Mouse (Mus musculus) myocyte (in vitro differentiated cells): ENCODE results near the gene Cdcp2.

Experiments
- CEBPB ChIP-seq: IDR thresholded peaks from 2 replicates; pipeline ENCODE4 v1.6.1; 2011; ENCODE audit warnings: mild to moderate bottlenecking, moderate library complexity; ENCODE audit not compliant: poor library complexity, insufficient read depth, severe bottlenecking
- E2F4 ChIP-seq: IDR thresholded peaks from one replicate; pipeline ENCODE4 v1.6.1; 2011; ENCODE audit warnings: mild to moderate bottlenecking, control low read depth, moderate library complexity; ENCODE audit not compliant: insufficient read depth
- MAX ChIP-seq: IDR thresholded peaks from one replicate; pipeline ENCODE4 v1.6.1; 2011; ENCODE audit warnings: low read depth, mild to moderate bottlenecking, control low read depth
- MYOD1 ChIP-seq, 3 experiments: IDR thresholded peaks; one replicate each; pipeline ENCODE4 v1.6.1; 2011; ENCODE audit warnings: control low read depth in 2 of 3, low read depth in 2 of 3, mild to moderate bottlenecking in 2 of 3, moderate library complexity in 1 of 3; ENCODE audit not compliant: insufficient read length in 2 of 3, control insufficient read depth in 1 of 3
- MYOG ChIP-seq, 3 experiments: IDR thresholded peaks; one replicate each; pipeline ENCODE4 v1.6.1; 2011; ENCODE audit warnings: control low read depth in 2 of 3, low read depth in 2 of 3, mild to moderate bottlenecking in 2 of 3; ENCODE audit not compliant: insufficient read length in 2 of 3, control insufficient read depth in 1 of 3, insufficient read depth in 1 of 3
- POLR2A ChIP-seq: IDR thresholded peaks from one replicate; pipeline ENCODE4 v1.6.1; 2011; ENCODE audit warnings: low read depth, mild to moderate bottlenecking, control low read depth, moderate library complexity; ENCODE audit not compliant: insufficient read length
- POLR2AphosphoS2 ChIP-seq: IDR thresholded peaks from one replicate; pipeline ENCODE4 v1.6.1; 2011; ENCODE audit warnings: low read depth, control low read depth; ENCODE audit not compliant: insufficient read length
- SRF ChIP-seq: IDR thresholded peaks from one replicate; pipeline ENCODE4 v1.6.1; 2011; ENCODE audit warnings: low read depth; ENCODE audit not compliant: control insufficient read depth, insufficient read length
- USF1 ChIP-seq: IDR thresholded peaks from one replicate; pipeline ENCODE4 v1.6.1; 2011; ENCODE audit warnings: low read depth, mild to moderate bottlenecking, control low read depth, moderate library complexity

DNA sequence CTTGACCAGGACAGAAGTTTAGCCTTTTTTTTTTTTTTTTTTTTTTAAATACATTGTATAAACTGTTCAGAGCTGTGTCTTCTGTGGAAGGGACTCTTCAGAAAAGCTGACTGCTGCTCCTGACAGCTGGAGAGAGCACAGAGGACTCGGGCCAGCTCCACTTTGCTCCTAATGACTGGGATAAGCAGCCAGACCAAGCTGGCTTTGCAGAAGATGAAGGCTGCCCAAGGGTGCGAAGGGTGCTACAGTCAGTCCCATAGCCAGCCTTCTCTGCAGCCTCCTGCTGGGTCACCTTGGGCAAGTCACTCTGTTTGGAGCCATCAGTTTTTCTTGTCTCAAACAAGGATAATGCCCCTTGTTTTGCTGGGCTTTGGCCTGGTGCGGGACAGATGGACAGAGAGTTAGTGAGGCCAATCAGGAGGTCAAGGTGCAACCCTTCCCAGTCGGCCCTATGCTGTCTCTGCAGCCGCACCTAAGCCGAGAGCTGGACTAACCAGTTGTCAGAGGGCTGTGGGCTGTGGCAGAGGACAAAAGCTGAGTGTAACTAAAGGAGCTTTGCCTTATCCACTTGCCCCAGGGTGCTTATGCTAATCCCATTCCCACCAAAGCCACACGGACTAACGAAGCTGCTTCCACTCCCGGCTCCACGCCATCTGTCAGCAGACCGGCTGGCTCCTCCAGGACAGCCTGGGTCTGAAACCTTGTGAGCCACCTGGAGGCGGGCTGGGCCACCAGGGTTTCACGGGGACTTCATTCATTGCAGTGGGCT is 31.4 kb downstream of the Cdcp2 start:
- TF ChIP-seq POLR2A = no peak
- no peak for TF ChIP-seq POLR2AphosphoS2
- TF ChIP-seq E2F4 = no peak
- no peak for TF ChIP-seq MYOG (IDR thresholded peaks at IDR 0.05; ENCODE audit: control insufficient read depth in 1 of 3, insufficient read depth in 1 of 3, insufficient read length in 2 of 3, low read depth in 2 of 3)
- TF ChIP-seq MYOD1 (IDR thresholded peaks at IDR 0.05; ENCODE audit: control insufficient read depth in 1 of 3, insufficient read length in 2 of 3, low read depth in 2 of 3) = no peak
- TF ChIP-seq CEBPB = no peak
- no peak for TF ChIP-seq MAX
- no peak for TF ChIP-seq SRF
- no peak for TF ChIP-seq USF1
